Mouse (Mus musculus) kidney, postnatal 0 days (tissue): ENCODE measurements around the gene Enah. TPM values are rescaled to one million over a fixed set of nuclear protein-coding genes. Genes with fewer than 3 reads are reported as not detected.

Experiments
- ATAC-seq: fragments of 200-750 bp; cut with Nextera tagmentation; replicated peaks from 2 replicates; pipeline ENCODE4 v1.8.0; 2017; ENCODE audit warnings: low read depth, moderate number of reproducible peaks, moderate TSS enrichment, moderate library complexity; ENCODE audit not compliant: low FRiP score
- DNase-seq: peaks from one replicate; pipeline ENCODE4 v3.0.0-alpha.2; 2016; ENCODE audit warnings: low spot score
- H3K27ac ChIP-seq: fragments of 300-500 bp; sonication (generic); 2 replicates; pipeline ENCODE4 v1.5.1; 2014; ENCODE audit warnings: mild to moderate bottlenecking
- H3K27me3 ChIP-seq: fragments of 300-500 bp; sonication (generic); 2 replicates; pipeline ENCODE4 v1.6.1; 2014; ENCODE audit warnings: low read length, mixed read lengths; ENCODE audit not compliant: insufficient read depth
- H3K36me3 ChIP-seq: fragments of 300-500 bp; sonication (generic); 2 replicates; pipeline ENCODE4 v1.6.1; 2014; ENCODE audit warnings: low read length, mixed read lengths; ENCODE audit not compliant: insufficient read depth
- H3K4me1 ChIP-seq: fragments of 300-500 bp; sonication (generic); replicated peaks from 2 replicates; pipeline ENCODE4 v1.6.1; 2014; ENCODE audit warnings: antibody characterized with exemption, low read length, mixed read lengths; ENCODE audit not compliant: insufficient read depth
- H3K4me2 ChIP-seq: fragments of 300-500 bp; sonication (generic); 2 replicates; pipeline ENCODE4 v1.6.1; 2014; ENCODE audit warnings: mild to moderate bottlenecking, low read length, moderate library complexity, mixed read lengths
- H3K4me3 ChIP-seq: fragments of 300-500 bp; sonication (generic); replicated peaks from 2 replicates; pipeline ENCODE4 v1.5.1; 2014; ENCODE audit warnings: low read depth, low read length
- H3K9ac ChIP-seq: fragments of 300-500 bp; sonication (generic); 2 replicates; pipeline ENCODE4 v1.6.1; 2014; ENCODE audit warnings: low read depth, low read length
- H3K9me3 ChIP-seq: fragments of 300-500 bp; sonication (generic); replicated peaks from 2 replicates; pipeline ENCODE4 v1.6.1; 2016; ENCODE audit warnings: low read length, inconsistent platforms, mixed read lengths
- CTCF ChIP-seq: IDR thresholded peaks from 2 replicates; pipeline ENCODE4 v1.5.1; 2016; ENCODE audit warnings: antibody characterized with exemption, low read depth, mild to moderate bottlenecking, moderate library complexity
- WGBS: fragments of 180-500 bp; shearing (Covaris S2); extraction: QIAGEN DNeasy Blood & Tissue Kit; methylation state at CpG from one replicate; pipeline ENCODE4 v1.1.7; 2014; 5-methylcytosine and 5-hydroxymethylcytosine counted together
- polyA plus RNA-seq: library from polyadenylated mRNA; unstranded; fragments of >200 nt; fragmentation: Nextera tagmentation; extraction: Ambion mirVana; gene quantifications from 2 replicates; pipeline ENCODE4 v1.2.1, GENCODE M21; 2015

Enah gene
- 9.6 and 9.9 TPM in 2 replicates for polyA plus RNA-seq

DNA sequence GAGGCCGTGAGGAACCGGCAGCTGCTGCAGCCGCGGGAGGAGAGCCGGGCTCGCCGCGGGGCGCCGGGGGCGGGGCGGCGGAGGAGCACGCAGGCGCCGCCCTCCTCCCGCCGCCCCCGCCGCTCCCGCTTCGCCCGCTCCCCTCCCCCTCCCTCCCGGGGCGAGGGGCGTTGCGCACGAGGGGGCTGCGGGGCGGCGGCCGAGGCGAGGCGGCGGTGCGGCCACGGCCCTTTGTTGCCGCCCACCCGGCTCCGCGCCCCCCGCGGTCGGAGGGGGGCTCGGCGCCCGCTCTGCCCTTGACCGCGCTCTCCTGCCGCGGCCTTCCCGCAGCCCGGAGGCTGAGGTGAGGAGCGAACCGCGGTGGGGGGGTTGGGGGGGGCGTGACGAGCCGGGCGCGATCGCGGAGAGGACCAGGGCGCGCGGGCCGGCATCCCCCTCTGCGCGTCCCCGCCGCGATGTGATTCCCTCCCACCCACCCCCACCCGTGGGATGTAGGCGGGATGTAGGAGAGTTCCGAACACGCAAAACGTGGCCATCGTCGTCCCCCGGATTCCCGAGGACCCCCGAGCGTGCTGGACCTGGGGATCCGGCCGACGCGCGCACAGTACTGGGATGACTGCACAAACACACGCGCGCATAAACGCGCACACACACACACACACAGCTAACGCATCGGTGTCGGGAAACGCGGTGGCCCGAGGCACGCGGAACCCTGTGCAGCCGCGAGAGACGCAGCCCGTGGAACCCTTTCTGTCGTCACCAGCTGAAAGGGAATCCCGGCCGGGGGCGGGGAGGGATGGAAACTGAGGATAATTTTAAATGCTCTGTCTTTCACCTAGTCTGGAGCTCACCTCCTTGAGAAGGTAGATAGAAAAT, at the start of gene Enah:
Enah (minus strand) TSS at position 65 of the 876 bp plus-strand sequence.
- Histone ChIP-seq H3K4me2 (peak within 1 kb of the TSS; percentile 91), H3K9ac (peak within 1 kb of the TSS; percentile 86), H3K27ac (peak within 1 kb of the TSS; percentile 85), H3K27me3 (no peaks in the 10 kb centered on the region), H3K4me3 (peak within 1 kb of the TSS; percentile 74), H3K9me3 (no peaks in the 10 kb centered on the region), H3K36me3 (no peaks in the 10 kb centered on the region), H3K4me1 (no peaks in the 10 kb centered on the region)
- TF ChIP-seq CTCF = no peak
- WGBS = under 1% methylated on average over 70 of the region's 109 CpGs
- DNase-seq (peak; percentile 80), ATAC-seq (peak; percentile 81)

DNA sequence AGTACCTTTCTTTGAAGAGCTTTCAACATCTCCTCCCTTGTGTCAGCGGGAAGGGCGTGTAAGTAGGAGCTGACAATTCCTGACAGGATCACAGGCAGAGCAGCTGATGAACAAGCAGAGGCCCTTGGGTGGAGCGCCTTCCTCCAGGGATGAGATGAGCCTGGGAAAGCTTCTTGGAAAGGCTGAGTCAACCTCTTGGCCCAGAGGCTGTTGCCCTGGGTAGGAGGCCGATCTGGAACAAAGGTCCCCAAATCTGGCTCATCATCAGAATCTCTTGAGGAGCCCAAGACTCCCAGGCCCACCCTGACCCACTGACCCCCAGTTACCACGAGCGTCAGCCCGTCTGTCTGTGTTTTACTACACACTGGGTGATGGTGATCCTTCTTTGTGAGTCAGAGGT, 48.3 kb upstream of the Enah start:
- DNase-seq = no peak
- Histone ChIP-seq H3K9ac (no peak overlapping the region), H3K9me3 (no peaks in the 10 kb centered on the region), H3K36me3 (no peaks in the 10 kb centered on the region), H3K4me1 (0 out of 2 replicates have a peak, but pooled peaks cover 3% of the 10 kb centered on the region), H3K4me3 (no peak overlapping the region), H3K4me2 (no peak overlapping the region), H3K27ac (no peak overlapping the region), H3K27me3 (no peaks in the 10 kb centered on the region)
- WGBS = 83% methylated on average over 7 of the region's 7 CpGs
- TF ChIP-seq CTCF = no peak
- no peak for ATAC-seq

DNA sequence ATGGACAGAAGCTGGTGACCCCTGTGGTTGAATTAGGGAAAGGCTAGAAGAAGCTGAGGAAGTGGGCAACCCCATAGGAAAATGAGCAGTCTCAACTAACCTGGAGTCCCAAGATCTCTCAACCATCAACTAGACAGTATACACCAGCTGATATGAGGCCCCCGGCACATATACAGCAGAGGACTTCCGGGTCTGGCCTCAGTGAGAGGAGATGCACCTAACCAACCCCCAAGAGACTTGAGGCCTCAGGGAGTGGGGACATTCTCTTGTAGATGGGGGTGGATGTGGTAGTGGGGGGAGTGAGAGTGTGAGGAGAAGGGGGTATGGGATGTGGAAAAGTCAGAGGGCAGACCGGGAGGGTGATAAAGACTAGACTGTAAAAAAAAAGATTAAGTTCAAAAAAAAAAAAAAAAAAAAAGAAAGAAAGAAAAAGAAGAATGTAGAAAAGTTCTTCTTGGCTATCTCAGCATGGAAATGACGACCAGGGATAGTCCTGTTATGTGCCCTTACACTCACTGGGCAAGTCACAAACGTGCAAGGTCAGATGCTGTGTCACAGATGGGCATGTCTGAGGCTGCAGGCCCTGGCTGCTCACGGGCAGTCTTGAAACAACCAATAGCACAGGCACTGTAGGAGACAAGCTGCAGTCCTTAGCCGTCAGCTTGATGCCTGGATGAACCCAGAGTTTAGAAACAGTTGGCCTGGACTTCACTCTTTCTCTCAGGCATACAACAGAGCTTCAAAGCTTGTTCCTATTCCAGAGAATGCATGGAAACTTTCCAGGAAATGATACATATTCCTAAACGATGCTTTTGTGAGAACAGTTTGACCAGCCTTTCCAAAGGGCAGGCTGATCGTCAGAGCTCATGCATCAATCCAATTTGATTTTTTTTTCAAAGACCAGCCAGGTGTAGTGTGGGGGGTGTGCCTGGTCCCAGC, 47.0 kb upstream of the Enah start:
- H3K4me2 ChIP-seq = no peak overlapping the region
- no peak overlapping the region for H3K4me3 ChIP-seq
- 0 out of 2 replicates have a peak, but pooled peaks cover 3% of the 10 kb centered on the region for H3K4me1 ChIP-seq
- TF ChIP-seq CTCF = no peak
- no peaks in the 10 kb centered on the region for H3K27me3 ChIP-seq
- H3K9me3 ChIP-seq = no peaks in the 10 kb centered on the region
- H3K27ac ChIP-seq = no peak overlapping the region
- H3K36me3 ChIP-seq = no peaks in the 10 kb centered on the region
- DNase-seq = no peak
- no peak overlapping the region for H3K9ac ChIP-seq
- ATAC-seq = no peak
- WGBS = 60% methylated on average over 9 of the region's 9 CpGs

DNA sequence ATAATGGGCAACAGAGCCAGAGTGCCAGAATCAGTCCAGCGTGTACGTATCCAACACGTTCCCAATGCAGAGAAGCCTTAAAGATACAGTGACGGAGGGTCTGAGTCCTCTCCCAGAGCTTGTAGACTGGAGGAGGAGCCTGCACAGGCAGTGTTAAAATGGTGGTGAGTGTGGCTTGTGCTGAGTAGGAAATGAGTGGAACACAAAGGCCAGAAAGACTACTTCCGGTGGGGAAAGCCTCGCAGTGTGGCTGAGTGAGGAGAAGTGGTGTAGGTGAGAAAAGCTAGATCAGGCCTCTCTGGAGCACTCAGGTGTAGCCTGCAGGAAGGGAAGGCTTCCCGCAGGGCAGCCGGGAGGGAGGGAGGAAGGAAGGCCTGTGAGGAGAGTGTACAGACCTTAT, 43.9 kb upstream of the Enah start:
- no peaks in the 10 kb centered on the region for H3K9me3 ChIP-seq
- H3K4me1 ChIP-seq = 0 out of 2 replicates have a peak, but pooled peaks cover 3% of the 10 kb centered on the region
- H3K4me2 ChIP-seq = no peak overlapping the region
- 0 out of 2 replicates have a peak, but pooled peaks have one; percentile 52 for ATAC-seq
- no peaks in the 10 kb centered on the region for H3K36me3 ChIP-seq
- 57% methylated on average over 8 of the region's 8 CpGs for WGBS
- H3K27ac ChIP-seq = no peak overlapping the region
- no peak for TF ChIP-seq CTCF
- DNase-seq = no peak
- H3K27me3 ChIP-seq = no peaks in the 10 kb centered on the region
- H3K4me3 ChIP-seq = no peak overlapping the region
- no peak overlapping the region for H3K9ac ChIP-seq

DNA sequence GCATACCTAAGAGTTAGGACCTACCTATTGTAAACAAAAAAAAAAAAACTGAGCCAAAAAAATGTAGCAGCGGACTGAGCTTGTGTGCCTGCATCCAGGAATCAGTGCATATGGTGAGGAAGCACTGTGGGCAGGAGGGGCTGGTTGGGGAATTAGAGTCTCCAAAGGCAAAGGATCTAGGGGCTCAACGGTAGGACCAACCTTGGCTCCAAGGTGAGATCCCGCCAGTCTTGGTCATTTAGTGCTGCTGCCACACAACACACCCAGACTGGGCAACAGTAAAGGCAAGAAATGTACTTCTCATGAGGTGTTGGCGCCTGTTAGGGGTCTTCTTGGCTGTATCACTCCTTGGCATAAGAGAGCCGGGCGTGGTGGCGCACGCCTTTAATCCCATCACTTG, 43.0 kb upstream of the Enah start:
- no peak for TF ChIP-seq CTCF
- DNase-seq (no peak), ATAC-seq (no peak)
- H3K9ac ChIP-seq = no peak overlapping the region
- WGBS = 99% methylated on average over 8 of the region's 8 CpGs
- H3K4me1 ChIP-seq = 0 out of 2 replicates have a peak, but pooled peaks cover 3% of the 10 kb centered on the region
- H3K27me3 ChIP-seq = no peaks in the 10 kb centered on the region
- no peak overlapping the region for H3K4me3 ChIP-seq
- H3K27ac ChIP-seq = no peak overlapping the region
- no peaks in the 10 kb centered on the region for H3K9me3 ChIP-seq
- no peaks in the 10 kb centered on the region for H3K36me3 ChIP-seq
- no peak overlapping the region for H3K4me2 ChIP-seq

- Histone ChIP-seq H3K4me1 (0 out of 2 replicates have a peak, but pooled peaks cover 3% of the 10 kb centered on the region), H3K4me3 (no peak overlapping the region), H3K27ac (no peak overlapping the region), H3K4me2 (no peak overlapping the region), H3K36me3 (no peaks in the 10 kb centered on the region), H3K9me3 (no peaks in the 10 kb centered on the region), H3K27me3 (no peaks in the 10 kb centered on the region), H3K9ac (no peak overlapping the region)
- DNase-seq (no peak), ATAC-seq (no peak)
- no peak for TF ChIP-seq CTCF
- 83% methylated on average over 4 of the region's 4 CpGs for WGBS
Observed at GRCm38 (mm10) chr1:182061203-182061602, 41.4 kb upstream of the Enah start.
